Mouse (Mus musculus) kidney, embryonic 14.5 days (tissue): Measurements from ENCODE around the gene Sirt2. TPM values are rescaled to one million over a fixed set of nuclear protein-coding genes. Genes with fewer than 3 reads are reported as not detected.
A peak's percentile ranks its signal among the peaks of the same experiment; 100 is the strongest.

Experiments
- ATAC-seq: fragments of 200-750 bp; cut with Nextera tagmentation; 2 replicates; pipeline ENCODE4 v1.8.0; 2017; ENCODE audit warnings: moderate number of reproducible peaks, mild to moderate bottlenecking, moderate TSS enrichment, moderate library complexity; ENCODE audit not compliant: low FRiP score, low TSS enrichment
- H3K27ac ChIP-seq: fragments of 300-500 bp; sonication (generic); 2 replicates; pipeline ENCODE4 v1.5.1; 2014; ENCODE audit warnings: low read depth, mild to moderate bottlenecking, low read length, moderate library complexity, mixed read lengths
- H3K27me3 ChIP-seq: fragments of 300-500 bp; sonication (generic); 2 replicates; pipeline ENCODE4 v1.6.1; 2014; ENCODE audit warnings: mild to moderate bottlenecking, low read length; ENCODE audit not compliant: control insufficient read depth, insufficient read depth
- H3K36me3 ChIP-seq: fragments of 300-500 bp; sonication (generic); 2 replicates; pipeline ENCODE4 v1.6.1; 2014; ENCODE audit warnings: low read length, mixed read lengths; ENCODE audit not compliant: control insufficient read depth, insufficient read depth
- H3K4me1 ChIP-seq: fragments of 300-500 bp; sonication (generic); 2 replicates; pipeline ENCODE4 v1.6.1; 2014; ENCODE audit warnings: low read length, mixed read lengths; ENCODE audit not compliant: control insufficient read depth, insufficient read depth
- H3K4me2 ChIP-seq: fragments of 300-500 bp; sonication (generic); replicated peaks from 2 replicates; pipeline ENCODE4 v1.6.1; 2014; ENCODE audit warnings: low read depth, mild to moderate bottlenecking, low read length
- H3K4me3 ChIP-seq: fragments of 300-500 bp; sonication (generic); 2 replicates; pipeline ENCODE4 v1.5.1; 2014; ENCODE audit warnings: mild to moderate bottlenecking, low read length
- H3K9ac ChIP-seq: fragments of 300-500 bp; sonication (generic); 2 replicates; pipeline ENCODE4 v1.6.1; 2014; ENCODE audit warnings: low read depth, mild to moderate bottlenecking, low read length, moderate library complexity
- H3K9me3 ChIP-seq: fragments of 300-500 bp; sonication (generic); 2 replicates; pipeline ENCODE4 v1.6.1; 2016; ENCODE audit warnings: low read length; ENCODE audit not compliant: control insufficient read depth
- WGBS: fragments of 180-500 bp; shearing (Covaris S2); extraction: QIAGEN DNeasy Blood & Tissue Kit; methylation state at CpG from one replicate; pipeline ENCODE4 v1.1.7; 2014; 5-methylcytosine and 5-hydroxymethylcytosine counted together
- polyA plus RNA-seq: library from polyadenylated mRNA; unstranded; fragments of >200 nt; fragmentation: Nextera tagmentation; extraction: Ambion mirVana; gene quantifications from 2 replicates; pipeline ENCODE4 v1.2.1, GENCODE M21; 2014

Gene Sirt2
- polyA plus RNA-seq, 1 experiment from 2014 or later, result 56.7 TPM

DNA sequence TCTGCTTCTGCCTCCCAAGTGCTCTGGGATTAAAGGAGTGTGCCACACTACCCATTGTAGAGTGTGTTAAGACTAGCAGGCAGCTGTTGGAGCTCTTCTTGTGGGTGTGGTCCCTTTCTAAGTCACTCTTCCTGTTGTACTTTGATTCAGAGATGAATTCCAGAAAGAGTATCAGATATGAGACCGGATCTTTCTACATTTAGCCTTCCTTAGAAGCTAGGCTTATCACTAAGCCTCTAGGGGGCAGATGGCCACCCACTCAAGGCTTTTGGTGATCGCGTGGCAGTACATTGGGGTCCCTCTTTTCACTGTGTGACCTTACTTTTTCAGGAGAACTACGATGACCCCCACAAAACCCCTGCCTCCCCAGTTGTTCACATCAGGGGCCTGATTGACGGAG lies 46.4 kb downstream of the Sirt2 start:
- Histone ChIP-seq H3K27ac (no peak overlapping the region), H3K9ac (peak overlapping the region; percentile 99), H3K4me3 (peak overlapping the region; percentile 91), H3K4me1 (peaks cover 45% of the 10 kb centered on the region), H3K4me2 (peak overlapping the region; percentile 91), H3K36me3 (peaks cover 62% of the 10 kb centered on the region), H3K27me3 (no peaks in the 10 kb centered on the region), H3K9me3 (no peaks in the 10 kb centered on the region)
- 79% methylated on average over 5 of the region's 5 CpGs for WGBS
- no peak for ATAC-seq

DNA sequence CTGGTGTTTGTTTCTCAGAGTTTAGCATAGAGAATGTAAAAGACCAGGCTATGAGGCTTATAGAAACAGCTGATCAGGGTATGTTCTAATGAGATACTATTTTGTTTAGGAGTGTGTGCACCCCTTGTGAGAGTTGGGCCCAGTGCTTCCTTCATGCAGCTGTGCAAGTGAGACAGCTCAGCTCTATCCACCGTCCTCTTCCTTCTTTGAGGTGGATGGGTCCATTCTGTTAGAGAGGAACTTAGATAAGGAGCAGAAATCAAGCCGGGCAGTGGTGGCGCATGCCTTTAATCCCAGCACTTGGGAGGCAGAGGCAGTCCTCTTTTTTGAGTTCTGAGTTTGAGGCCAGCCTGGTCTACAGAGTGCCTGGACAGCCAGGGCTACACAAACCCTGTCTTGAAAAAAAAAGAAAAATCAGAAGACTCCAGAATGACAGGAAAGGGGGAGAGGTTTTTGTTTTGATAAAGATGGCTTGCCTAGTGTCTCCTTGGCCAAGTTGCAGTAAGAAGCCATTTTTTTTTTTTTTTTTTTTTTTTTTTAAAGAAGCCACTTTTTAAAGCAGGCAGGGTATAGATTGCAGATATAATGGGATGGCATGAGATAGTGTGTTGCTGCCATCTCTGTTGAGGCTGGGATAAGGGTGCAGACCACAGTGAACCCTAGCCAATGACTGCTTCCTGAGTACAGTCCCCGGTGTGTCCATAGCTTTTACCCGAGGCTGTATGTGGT lies 47.9 kb downstream of the Sirt2 start:
- peaks cover 41% of the 10 kb centered on the region for H3K4me1 ChIP-seq
- no peaks in the 10 kb centered on the region for H3K27me3 ChIP-seq
- WGBS, result 87% methylated on average over 5 of the region's 5 CpGs
- peak overlapping the region; percentile 28; the same call in 1 of the 2 replicates for H3K9ac ChIP-seq
- no peaks in the 10 kb centered on the region for H3K9me3 ChIP-seq
- no peak overlapping the region for H3K27ac ChIP-seq
- no peak for ATAC-seq
- H3K4me3 ChIP-seq, result no peak overlapping the region
- H3K36me3 ChIP-seq, result peaks cover 77% of the 10 kb centered on the region
- no peak overlapping the region for H3K4me2 ChIP-seq

DNA sequence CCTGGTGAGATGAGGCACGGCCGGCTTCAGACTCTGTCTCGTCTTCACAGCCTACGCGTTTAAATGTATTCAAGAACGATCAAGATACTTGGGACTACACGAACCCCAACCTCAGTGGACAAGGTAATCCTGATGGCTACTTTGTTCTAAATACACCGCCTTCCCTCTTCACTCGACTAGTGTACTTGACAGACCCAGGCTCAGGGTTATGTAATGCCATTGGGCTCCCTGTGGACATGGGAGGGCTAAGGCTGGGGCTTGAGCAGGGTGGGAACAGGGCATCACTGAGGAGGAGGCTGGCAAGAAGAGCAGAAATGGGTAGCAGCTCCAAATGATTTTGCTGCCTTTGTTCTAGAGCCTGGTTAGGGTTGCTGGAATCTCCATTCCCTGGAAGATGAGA lies 48.7 kb downstream of the Sirt2 start:
- peaks cover 41% of the 10 kb centered on the region for H3K4me1 ChIP-seq

DNA sequence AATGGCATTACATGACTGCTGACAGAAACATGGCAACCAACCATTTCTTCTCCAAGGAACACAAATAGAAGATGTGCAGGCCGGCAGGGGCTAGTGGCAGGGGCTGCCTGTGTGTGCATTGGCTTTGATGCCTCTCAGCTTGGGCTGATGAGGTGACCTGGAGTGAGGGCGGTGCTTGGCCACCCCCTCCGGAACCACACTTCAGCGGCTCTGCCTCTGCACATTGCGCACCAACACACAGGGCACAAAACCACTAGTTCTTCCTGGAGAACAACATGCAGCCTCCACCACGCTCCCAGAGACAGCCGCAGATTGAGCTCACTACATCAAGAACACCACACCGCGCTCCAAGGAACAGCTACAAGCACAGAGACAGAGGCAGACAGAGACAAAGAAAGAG lies 49.7 kb downstream of the Sirt2 start:
- WGBS, result 82% methylated on average over 9 of the region's 9 CpGs

More for the DNA sequence above, 48.7 kb downstream of the Sirt2 start:
- Histone ChIP-seq H3K4me2 (no peak overlapping the region), H3K27me3 (no peaks in the 10 kb centered on the region), H3K36me3 (peaks cover 84% of the 10 kb centered on the region), H3K9ac (peak overlapping the region; percentile 18), H3K9me3 (no peaks in the 10 kb centered on the region), H3K4me3 (no peak overlapping the region), H3K27ac (no peak overlapping the region)
- WGBS, result 92% methylated on average over 9 of the region's 9 CpGs
- no peak for ATAC-seq

DNA sequence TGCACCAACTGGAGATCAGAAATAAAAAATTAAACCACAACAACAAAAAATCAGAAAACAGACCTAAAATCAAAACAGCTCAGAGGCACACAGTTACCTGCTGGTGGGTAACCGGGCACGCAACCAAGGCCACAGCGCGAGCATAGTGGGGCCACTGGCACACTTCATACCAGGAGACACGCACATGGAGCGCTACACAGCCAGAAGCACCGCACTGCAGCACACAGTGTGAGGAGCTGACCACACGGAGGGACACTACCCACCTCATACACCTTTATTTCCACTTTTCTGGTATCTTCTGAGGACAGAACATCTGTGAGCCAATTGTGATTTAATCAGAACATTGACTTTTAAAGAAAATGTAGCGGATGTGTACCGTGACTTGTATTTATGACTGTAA lies 50.4 kb downstream of the Sirt2 start:
- peaks cover 41% of the 10 kb centered on the region for H3K4me1 ChIP-seq
- WGBS, result 95% methylated on average over 10 of the region's 10 CpGs

More for the DNA sequence above, 49.7 kb downstream of the Sirt2 start:
- Histone ChIP-seq H3K4me2 (no peak overlapping the region), H3K27ac (no peak overlapping the region), H3K4me1 (peaks cover 41% of the 10 kb centered on the region), H3K27me3 (no peaks in the 10 kb centered on the region), H3K36me3 (peaks cover 94% of the 10 kb centered on the region), H3K4me3 (no peak overlapping the region), H3K9me3 (no peaks in the 10 kb centered on the region), H3K9ac (no peak overlapping the region)
- no peak for ATAC-seq

DNA sequence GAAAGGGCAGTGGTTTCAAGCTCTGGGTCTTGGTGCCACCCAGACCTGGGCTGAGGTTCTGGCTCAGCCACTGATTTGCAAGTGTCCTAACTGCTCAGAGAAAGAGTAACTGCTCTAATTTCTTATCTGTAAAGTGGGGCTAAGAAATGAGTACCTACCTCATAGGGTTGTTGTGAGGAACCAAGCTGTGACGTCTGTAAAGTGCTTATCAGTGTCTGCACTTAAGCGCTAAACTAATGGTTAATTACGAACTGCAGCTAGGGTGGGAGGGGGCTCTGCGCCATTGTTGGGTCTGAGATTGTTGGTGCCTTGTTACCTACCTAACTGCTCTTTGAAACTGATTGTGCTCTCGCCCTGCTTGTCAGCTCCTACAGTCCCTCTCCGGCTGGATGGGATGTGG lies 51.0 kb downstream of the Sirt2 start:
- H3K9ac ChIP-seq, result 0 out of 2 replicates have a peak overlapping the region, but pooled peaks have one; percentile 13
- H3K4me2 ChIP-seq, result no peak overlapping the region
- H3K27me3 ChIP-seq, result no peaks in the 10 kb centered on the region
- peaks cover 99% of the 10 kb centered on the region for H3K36me3 ChIP-seq
- no peak overlapping the region for H3K4me3 ChIP-seq
- ATAC-seq, result no peak
- no peaks in the 10 kb centered on the region for H3K9me3 ChIP-seq
- peaks cover 35% of the 10 kb centered on the region for H3K4me1 ChIP-seq
- 74% methylated on average over 6 of the region's 6 CpGs for WGBS
- H3K27ac ChIP-seq, result no peak overlapping the region

More for the DNA sequence above, 50.4 kb downstream of the Sirt2 start:
- peaks cover 99% of the 10 kb centered on the region for H3K36me3 ChIP-seq
- no peak overlapping the region for H3K4me3 ChIP-seq
- H3K9ac ChIP-seq, result no peak overlapping the region
- no peak for ATAC-seq
- no peaks in the 10 kb centered on the region for H3K27me3 ChIP-seq
- H3K9me3 ChIP-seq, result no peaks in the 10 kb centered on the region
- H3K27ac ChIP-seq, result no peak overlapping the region
- H3K4me2 ChIP-seq, result no peak overlapping the region

DNA sequence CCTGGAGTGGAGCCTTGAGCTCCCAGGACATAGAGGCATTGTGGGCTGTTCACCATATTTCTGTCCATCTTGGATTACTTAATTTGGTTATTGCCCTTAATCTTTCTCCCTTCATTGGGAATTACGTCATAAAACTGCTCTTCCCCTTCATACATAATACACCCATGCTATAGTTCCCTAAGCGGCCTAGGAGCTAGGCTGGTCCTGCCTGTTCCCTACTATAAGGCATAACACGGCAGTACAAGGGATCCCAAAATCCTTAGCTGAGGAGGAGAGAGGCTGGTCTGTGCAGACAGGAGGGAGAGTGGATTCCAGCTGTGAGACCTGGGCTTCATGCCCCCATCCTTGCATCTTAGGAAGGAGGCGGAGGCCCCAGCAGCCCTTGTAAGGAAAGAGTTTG lies 51.4 kb downstream of the Sirt2 start:
- H3K4me1 ChIP-seq, result peaks cover 30% of the 10 kb centered on the region
- H3K9ac ChIP-seq, result peak overlapping the region; percentile 13; the same call in 1 of the 2 replicates
- whole genome bisulfite sequencing, result 80% methylated on average over 4 of the region's 4 CpGs

DNA sequence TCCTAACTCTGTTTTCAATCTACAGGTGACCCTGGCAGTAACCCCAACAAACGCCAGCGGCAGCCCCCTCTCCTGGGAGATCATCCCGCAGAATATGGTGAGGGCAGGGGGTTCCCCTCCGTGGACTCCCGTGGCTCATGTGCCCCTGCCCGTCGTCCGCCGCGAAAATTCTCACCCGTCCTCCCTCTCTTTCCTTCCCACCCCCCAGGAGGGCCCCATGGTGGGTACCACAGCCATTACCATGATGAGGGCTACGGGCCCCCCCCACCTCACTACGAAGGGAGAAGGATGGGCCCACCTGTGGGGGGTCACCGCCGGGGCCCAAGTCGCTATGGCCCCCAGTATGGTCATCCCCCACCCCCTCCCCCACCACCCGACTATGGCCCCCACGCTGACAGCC lies 51.9 kb downstream of the Sirt2 start:
- Histone ChIP-seq H3K4me2 (no peak overlapping the region), H3K36me3 (peaks cover 95% of the 10 kb centered on the region), H3K4me1 (peaks cover 26% of the 10 kb centered on the region), H3K9ac (0 out of 2 replicates have a peak overlapping the region, but pooled peaks have one; percentile 13), H3K9me3 (no peaks in the 10 kb centered on the region), H3K27me3 (no peaks in the 10 kb centered on the region), H3K4me3 (no peak overlapping the region), H3K27ac (no peak overlapping the region)
- no peak for ATAC-seq
- WGBS, result 86% methylated on average over 18 of the region's 18 CpGs

More for the DNA sequence above, 51.4 kb downstream of the Sirt2 start:
- H3K36me3 ChIP-seq, result peaks cover 98% of the 10 kb centered on the region
- H3K4me3 ChIP-seq, result no peak overlapping the region
- no peaks in the 10 kb centered on the region for H3K27me3 ChIP-seq
- no peak overlapping the region for H3K27ac ChIP-seq
- no peak for ATAC-seq
- no peaks in the 10 kb centered on the region for H3K9me3 ChIP-seq
- H3K4me2 ChIP-seq, result no peak overlapping the region

DNA sequence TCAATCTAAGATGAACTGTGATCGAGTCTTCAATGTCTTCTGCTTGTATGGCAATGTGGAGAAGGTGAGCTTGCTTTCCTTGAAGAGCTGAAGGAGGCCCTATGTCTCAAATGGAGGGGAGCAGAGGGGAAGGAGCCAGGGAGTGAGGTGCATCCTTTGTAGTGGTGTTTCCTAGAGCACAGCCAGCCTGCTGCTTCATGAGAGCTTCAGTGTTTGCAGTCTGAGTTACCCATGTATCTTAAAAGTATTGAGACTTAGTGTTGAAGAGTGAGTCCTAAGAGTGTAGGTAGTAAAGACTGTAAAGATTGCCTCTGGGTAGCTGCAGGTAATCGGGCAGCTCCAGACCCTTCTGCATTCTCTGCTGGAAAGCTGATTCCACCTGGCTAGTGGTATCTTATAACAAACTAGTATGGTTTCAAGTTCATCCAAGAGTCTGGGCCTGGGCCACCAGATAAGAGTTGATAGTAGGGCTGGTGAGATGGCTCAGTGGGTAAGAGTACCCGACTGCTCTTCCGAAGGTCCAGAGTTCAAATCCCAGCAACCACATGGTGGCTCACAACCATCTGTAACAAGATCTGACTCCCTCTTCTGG lies 52.4 kb downstream of the Sirt2 start:
- Histone ChIP-seq H3K9me3 (no peaks in the 10 kb centered on the region), H3K27me3 (no peaks in the 10 kb centered on the region), H3K9ac (no peak overlapping the region), H3K36me3 (peaks cover 90% of the 10 kb centered on the region), H3K4me1 (peaks cover 20% of the 10 kb centered on the region), H3K27ac (no peak overlapping the region), H3K4me2 (no peak overlapping the region), H3K4me3 (no peak overlapping the region)
- WGBS, result 89% methylated on average over 4 of the region's 4 CpGs
- ATAC-seq, result no peak
